Mouse (Mus musculus) ES-E14 (cell line): Measurements from ENCODE around the gene Spop. TPM values are rescaled to one million over a fixed set of nuclear protein-coding genes. Genes with fewer than 3 reads are reported as not detected.

Experiments
- DNase-seq: peaks from one replicate; pipeline ENCODE4 v3.0.0-alpha.2; 2013; ENCODE audit warnings: low read depth, low spot score
- H3K27ac ChIP-seq: 2 replicates; pipeline ENCODE4 v1.5.1; 2012; ENCODE audit warnings: low read depth, mild to moderate bottlenecking, low read length, moderate library complexity, mixed read lengths; ENCODE audit not compliant: poor library complexity, insufficient read depth, severe bottlenecking
- H3K36me3 ChIP-seq: 2 replicates; pipeline ENCODE4 v1.6.1; 2012; ENCODE audit warnings: mild to moderate bottlenecking, low read length, moderate library complexity, mixed read lengths; ENCODE audit not compliant: control insufficient read depth, poor library complexity, insufficient read depth, severe bottlenecking
- H3K4me1 ChIP-seq, 2 experiments: fragments of 150-350 bp in 1 of 2; sonication (generic) in 1 of 2; 2 replicates each; pipeline ENCODE4 v1.6.1; 2012; ENCODE audit warnings: low read length in 2 of 2, mild to moderate bottlenecking in 1 of 2, mixed read lengths in 1 of 2; ENCODE audit not compliant: control insufficient read depth in 2 of 2, insufficient read depth in 2 of 2, poor library complexity in 1 of 2
- H3K4me3 ChIP-seq, 2 experiments: fragments of 150-350 bp in 1 of 2; sonication (generic) in 1 of 2; 2 replicates each; pipeline ENCODE4 v1.5.1; 2012; ENCODE audit warnings: low read length in 2 of 2, low read depth in 1 of 2, mild to moderate bottlenecking in 1 of 2, mixed read lengths in 1 of 2; ENCODE audit not compliant: insufficient read depth in 1 of 2, poor library complexity in 1 of 2, severe bottlenecking in 1 of 2
- H3K9ac ChIP-seq: 2 replicates; pipeline ENCODE4 v1.6.1; 2012; ENCODE audit warnings: low read depth, mild to moderate bottlenecking, low read length, mixed read lengths; ENCODE audit not compliant: poor library complexity, insufficient read depth, severe bottlenecking
- H3K9me3 ChIP-seq: fragments of 150-350 bp; sonication (generic); 2 replicates; pipeline ENCODE4 v1.6.1; 2012; ENCODE audit warnings: low read depth, mild to moderate bottlenecking, low read length; ENCODE audit not compliant: control insufficient read depth, insufficient read depth
- CHD2 ChIP-seq: IDR thresholded peaks from 2 replicates; pipeline ENCODE4 v1.6.1; 2014; ENCODE audit warnings: mild to moderate bottlenecking, low read depth, low read length, inconsistent platforms
- HCFC1 ChIP-seq: IDR thresholded peaks from 2 replicates; pipeline ENCODE4 v1.6.1; 2012; ENCODE audit warnings: low read length, inconsistent platforms, borderline replicate concordance; ENCODE audit not compliant: insufficient read depth
- MAFK ChIP-seq: IDR thresholded peaks from 2 replicates; pipeline ENCODE4 v1.6.1; 2014; ENCODE audit warnings: mild to moderate bottlenecking, low read depth, low read length, inconsistent platforms; ENCODE audit not compliant: insufficient read depth
- ZC3H11A ChIP-seq: IDR thresholded peaks from 2 replicates; pipeline ENCODE4 v1.6.1; 2012; ENCODE audit warnings: low read depth, mild to moderate bottlenecking, inconsistent platforms, low read length, borderline replicate concordance
- ZNF384 ChIP-seq: IDR thresholded peaks from 2 replicates; pipeline ENCODE4 v1.6.1; 2012; ENCODE audit warnings: low read depth, low read length, inconsistent platforms
- in situ Hi-C, 2 experiments: fragments of 600-800 bp; cut with MboI; formaldehyde crosslinking; loops; one replicate each; pipeline ENCODE4 v1.15.1; 2025; ENCODE audit warnings: low sequenced_read_pairs in 2 of 2, inconsistent platforms in 1 of 2; ENCODE audit not compliant: unreplicated experiment in 2 of 2
- total RNA-seq: library from RNA; depleted of rRNA; stranded (reverse); fragments of 300-350 nt; gene quantifications from 2 replicates; pipeline ENCODE4 v1.2.3, GENCODE M21; 2012

Gene Spop
- total RNA-seq, 1 experiment: 30.8 TPM

DNA sequence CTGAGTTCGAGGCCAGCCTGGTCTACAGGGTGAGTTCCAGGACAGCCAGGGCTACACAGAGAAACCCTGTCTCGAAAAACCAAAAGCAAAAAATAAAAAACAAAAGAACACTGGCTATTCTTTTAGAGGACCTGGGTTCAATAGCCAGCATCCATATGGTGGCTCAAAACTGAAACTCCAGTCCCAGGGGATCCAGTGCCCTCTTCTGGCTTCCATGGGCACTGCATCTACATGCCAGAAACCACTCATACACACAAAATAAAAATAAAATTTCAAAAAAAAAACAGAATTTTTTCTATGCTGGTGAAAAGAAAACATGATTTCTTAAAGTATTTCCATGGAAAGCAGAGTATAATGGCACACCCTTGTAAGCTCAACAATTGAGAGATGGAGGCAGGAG is 18.3 kb downstream of the Spop start:
- Histone ChIP-seq H3K27ac (no peak overlapping the region), H3K4me1 (no peaks in the 10 kb centered on the region), H3K9me3 (no peaks in the 10 kb centered on the region), H3K36me3 (no peaks in the 10 kb centered on the region), H3K4me3 (no peak overlapping the region), H3K9ac (no peak overlapping the region; the same call in 1 of the 2 replicates)
- DNase-seq: no peak
- in situ Hi-C loops: no loop called here
- TF ChIP-seq ZC3H11A: 0 out of 2 replicates have a peak, but pooled peaks have one; percentile 19
- TF ChIP-seq ZNF384: no peak

DNA sequence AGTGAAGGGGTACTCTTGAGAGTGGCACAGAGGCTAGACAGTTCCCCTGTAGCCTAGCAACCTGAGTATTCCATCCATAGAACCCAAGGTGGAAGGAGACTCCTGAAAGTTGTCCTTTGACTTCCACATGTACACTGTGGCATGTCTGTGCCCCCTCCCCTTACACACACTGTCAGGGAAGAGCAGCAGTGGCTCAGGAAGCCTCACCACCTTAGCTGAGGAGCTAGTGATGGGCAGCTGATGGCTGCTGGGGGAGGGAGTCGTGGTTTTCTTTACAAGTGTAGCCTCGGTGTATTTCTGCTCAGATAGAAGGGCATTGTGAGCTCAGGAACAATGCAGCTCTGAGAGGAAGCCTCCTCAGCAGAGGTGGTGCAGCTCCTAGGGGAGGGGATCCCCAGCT is 31.5 kb downstream of the Spop start:
- H3K4me1 ChIP-seq: peaks cover 0 to 3% of the 10 kb centered on the region in 2 experiments; a peak in 1 of 4 replicates
- in situ Hi-C loops: no loop called here
- no peaks in the 10 kb centered on the region for H3K9me3 ChIP-seq
- H3K27ac ChIP-seq: no peak overlapping the region
- H3K4me3 ChIP-seq: no peak overlapping the region
- no peak for DNase-seq
- H3K9ac ChIP-seq: no peak overlapping the region
- no peaks in the 10 kb centered on the region for H3K36me3 ChIP-seq
- TF ChIP-seq ZNF384: no peak
- TF ChIP-seq CHD2: no peak
- no peak for TF ChIP-seq HCFC1
- no peak for TF ChIP-seq MAFK
- no peak for TF ChIP-seq ZC3H11A

DNA sequence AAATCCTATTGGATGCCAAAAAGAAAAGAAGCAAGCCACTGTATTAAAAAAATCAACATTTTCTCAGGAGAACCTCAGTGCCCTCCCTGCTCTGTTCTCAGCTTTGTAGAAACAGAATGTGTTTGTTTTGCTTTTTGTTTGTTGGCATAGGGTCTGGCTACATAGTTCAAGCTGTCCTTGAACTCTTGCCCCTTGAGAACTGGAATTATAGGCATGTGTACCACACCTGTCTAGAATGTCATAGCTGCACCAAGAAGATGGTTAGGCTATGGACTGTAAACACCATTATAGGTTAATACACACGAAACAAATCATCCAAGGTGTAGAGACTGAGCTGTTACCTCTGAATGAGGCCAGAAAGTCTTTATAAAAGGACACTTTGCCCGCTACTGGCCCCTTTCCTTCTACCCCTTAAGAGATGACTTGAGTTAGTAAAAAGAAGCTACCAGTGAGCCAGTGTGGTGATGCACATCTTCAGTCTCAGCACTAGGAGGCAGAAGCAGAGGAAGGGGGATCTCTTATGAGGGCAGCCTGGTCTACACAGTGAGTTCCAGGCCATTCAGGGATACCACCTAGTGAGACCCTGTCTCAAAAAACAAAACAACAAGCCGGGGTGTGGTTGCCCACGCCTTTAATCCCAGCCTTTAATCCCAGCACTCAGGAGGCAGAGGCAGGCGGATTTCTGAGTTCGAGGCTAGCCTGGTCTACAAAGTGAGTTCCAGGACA is 32.9 kb downstream of the Spop start:
- peaks cover 0 to 3% of the 10 kb centered on the region in 2 experiments; a peak in 1 of 4 replicates for H3K4me1 ChIP-seq
- in situ Hi-C loops: no loop called here
- H3K27ac ChIP-seq: no peak overlapping the region
- H3K9ac ChIP-seq: no peak overlapping the region
- no peaks in the 10 kb centered on the region for H3K9me3 ChIP-seq
- no peaks in the 10 kb centered on the region for H3K36me3 ChIP-seq
- no peak for DNase-seq
- TF ChIP-seq HCFC1 (no peak), ZC3H11A (no peak), ZNF384 (no peak), MAFK (no peak), CHD2 (no peak)
- no peak overlapping the region for H3K4me3 ChIP-seq

GRCm38 (mm10) chr11:95448346-95448745 is 34.5 kb downstream of the Spop start:
- H3K9me3 ChIP-seq: no peaks in the 10 kb centered on the region
- no peak for DNase-seq
- no peak overlapping the region for H3K9ac ChIP-seq
- H3K4me1 ChIP-seq: peaks cover 0 to 3% of the 10 kb centered on the region in 2 experiments; a peak in 1 of 4 replicates
- no peak overlapping the region for H3K4me3 ChIP-seq
- in situ Hi-C loops: no loop called here
- H3K36me3 ChIP-seq: no peaks in the 10 kb centered on the region
- no peak for TF ChIP-seq CHD2
- TF ChIP-seq ZC3H11A: no peak
- no peak for TF ChIP-seq ZNF384
- TF ChIP-seq MAFK: no peak
- TF ChIP-seq HCFC1: no peak
- H3K27ac ChIP-seq: no peak overlapping the region

DNA sequence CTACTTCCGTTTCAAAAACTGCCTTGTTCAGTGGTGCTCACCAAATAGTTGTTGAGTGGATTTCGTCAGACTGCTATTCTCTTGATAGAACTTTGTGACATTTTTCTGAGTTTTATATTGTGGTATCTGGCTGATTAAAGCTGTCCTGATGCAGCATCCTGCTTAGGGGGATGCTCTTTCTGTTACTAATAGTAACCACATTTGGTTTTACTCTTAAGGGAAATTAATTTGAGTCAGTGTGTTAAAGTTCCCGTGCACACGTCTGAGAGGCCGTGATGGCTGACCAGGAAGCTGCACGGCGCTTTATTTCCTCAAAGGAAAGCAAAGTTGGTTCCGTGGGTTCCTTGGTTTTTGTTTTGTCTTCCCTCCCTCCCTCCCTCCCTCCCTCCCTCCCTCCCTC is 41.5 kb downstream of the Spop start:
- in situ Hi-C loops: no loop called here
- no peak for TF ChIP-seq ZNF384
- no peak for TF ChIP-seq ZC3H11A
- no peak for TF ChIP-seq MAFK
- no peak for TF ChIP-seq CHD2
- TF ChIP-seq HCFC1: no peak
- Histone ChIP-seq H3K27ac (no peak overlapping the region), H3K36me3 (no peaks in the 10 kb centered on the region), H3K4me3 (no peak overlapping the region), H3K9me3 (no peaks in the 10 kb centered on the region), H3K9ac (no peak overlapping the region), H3K4me1 (no peaks in the 10 kb centered on the region)
- no peak for DNase-seq
